In the genomic region with DNA sequence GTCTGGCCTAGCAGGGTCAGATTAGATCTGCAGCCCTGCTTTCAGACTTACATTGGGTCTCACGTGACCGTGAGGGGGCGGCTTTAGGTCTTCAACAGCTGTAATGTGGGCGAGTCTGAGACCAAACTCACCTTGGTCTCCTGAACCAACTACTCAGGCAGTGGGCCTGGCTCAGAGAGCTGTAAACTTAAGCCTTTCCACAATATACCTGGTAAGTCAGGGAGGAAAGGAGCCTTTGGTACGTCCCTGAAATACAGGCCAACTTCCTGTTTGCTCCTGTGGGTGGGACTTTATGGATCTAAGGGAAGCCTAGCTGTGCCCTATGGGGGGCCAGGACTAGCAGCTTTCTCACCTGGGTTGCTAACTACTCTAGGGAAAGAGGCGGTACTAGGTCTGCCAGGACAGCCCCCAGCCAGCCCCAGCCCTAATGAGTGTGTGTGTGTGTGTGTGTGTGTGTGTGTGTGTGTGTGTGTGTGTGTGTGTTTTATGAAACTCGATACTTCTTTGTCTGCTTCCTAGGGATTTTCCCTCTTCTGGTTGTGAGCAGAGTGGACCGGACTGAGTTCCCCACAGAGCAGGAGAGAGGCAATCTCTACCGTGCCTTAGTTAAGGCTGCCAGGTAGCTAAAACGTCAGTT, we compare ENCODE assay signal across 8 mouse cellular contexts. TPM values are rescaled to one million over a fixed set of nuclear protein-coding genes. Genes with fewer than 3 reads are reported as not detected.
DNase-seq lines count a peak whose midpoint lies in the region; ATAC-seq and TF ChIP-seq lines count a peak whose summit lies in the region.

A gene (plus strand): TSS at position 80 of the 637 bp plus-strand sequence.

- 13% methylated on average over 10 of the region's 10 CpGs for WGBS in forebrain, postnatal 0 days
- 17% methylated on average over 10 of the region's 10 CpGs for WGBS in hindbrain, embryonic 14.5 days
- 3% methylated on average over 10 of the region's 10 CpGs for WGBS in limb, embryonic 10.5 days
- 18% methylated on average over 10 of the region's 10 CpGs for WGBS in midbrain, postnatal 0 days

- H3K4me3 ChIP-seq in forebrain, postnatal 0 days (ENCODE audit: low read depth, low read length): peak within 1 kb of the TSS; percentile 76
- H3K4me3 ChIP-seq in hindbrain, embryonic 14.5 days (replicated peaks; ENCODE audit: low read length): peak within 1 kb of the TSS; percentile 29
- peak within 1 kb of the TSS; percentile 76 for H3K4me3 ChIP-seq in limb, embryonic 10.5 days
- peak within 1 kb of the TSS; percentile 72; the same call in 1 of the 2 replicates for H3K4me3 ChIP-seq in midbrain, postnatal 0 days (ENCODE audit: low read depth, low read length)

- TF ChIP-seq CTCF in forebrain, postnatal 0 days (IDR thresholded peaks at IDR 0.05; ENCODE audit: low read depth): no peak
- TF ChIP-seq CTCF in midbrain, postnatal 0 days (IDR thresholded peaks at IDR 0.05): no peak

- H3K4me2 ChIP-seq in forebrain, postnatal 0 days (ENCODE audit: low read depth): peak within 1 kb of the TSS; percentile 64
- H3K4me2 ChIP-seq in hindbrain, embryonic 14.5 days (replicated peaks): peak within 1 kb of the TSS; percentile 74
- peak within 1 kb of the TSS; percentile 88 for H3K4me2 ChIP-seq in midbrain, postnatal 0 days (ENCODE audit: low read depth, low read length, poor library complexity, severe bottlenecking)

- H3K9me3 ChIP-seq in forebrain, postnatal 0 days (ENCODE audit: low read length): no peaks in the 10 kb centered on the region
- H3K9me3 ChIP-seq in hindbrain, embryonic 14.5 days (ENCODE audit: control insufficient read depth, low read length): no peaks in the 10 kb centered on the region
- no peaks in the 10 kb centered on the region for H3K9me3 ChIP-seq in limb, embryonic 10.5 days (replicated peaks)
- H3K9me3 ChIP-seq in midbrain, postnatal 0 days (ENCODE audit: low read length): no peaks in the 10 kb centered on the region

- ATAC-seq in activated CD4-positive, CD25-positive, alpha-beta regulatory T cell, adult 4 months: peak; percentile 19
- ATAC-seq in forebrain, postnatal 0 days: no peak
- ATAC-seq in hindbrain, embryonic 14.5 days (ENCODE audit: low FRiP score): no peak
- no peak for ATAC-seq in midbrain, postnatal 0 days (ENCODE audit: low FRiP score)

- no peak within 1 kb of the TSS for H3K27ac ChIP-seq in forebrain, postnatal 0 days (ENCODE audit: low read depth, low read length)
- no peak within 1 kb of the TSS for H3K27ac ChIP-seq in hindbrain, embryonic 14.5 days
- peak within 1 kb of the TSS; percentile 92 for H3K27ac ChIP-seq in limb, embryonic 10.5 days
- no peak within 1 kb of the TSS for H3K27ac ChIP-seq in midbrain, postnatal 0 days (ENCODE audit: low read depth, low read length)

- H3K4me1 ChIP-seq in forebrain, postnatal 0 days (ENCODE audit: insufficient read depth): peaks cover 22% of the 10 kb centered on the region
- peaks cover 28% of the 10 kb centered on the region for H3K4me1 ChIP-seq in hindbrain, embryonic 14.5 days (replicated peaks; ENCODE audit: control insufficient read depth, insufficient read depth, low read length)
- H3K4me1 ChIP-seq in limb, embryonic 10.5 days: peaks cover 64% of the 10 kb centered on the region
- H3K4me1 ChIP-seq in midbrain, postnatal 0 days (ENCODE audit: insufficient read depth, low read length): peaks cover 15% of the 10 kb centered on the region

- DNase-seq in cerebellum, adult 11-12 months: peak; percentile 61
- DNase-seq in cerebellum, adult 8-10 months: no peak
- DNase-seq in forebrain, postnatal 0 days: no peak
- no peak for DNase-seq in hindbrain, embryonic 14.5 days (ENCODE audit: low spot score)
- DNase-seq in limb, embryonic 10.5 days (ENCODE audit: low spot score): peak; percentile 73
- no peak for DNase-seq in midbrain, postnatal 0 days (ENCODE audit: low spot score)
- no peak for DNase-seq in adipocyte (ENCODE audit: low spot score)

- peaks cover 20% of the 10 kb centered on the region for H3K36me3 ChIP-seq in forebrain, postnatal 0 days (ENCODE audit: insufficient read depth)
- H3K36me3 ChIP-seq in hindbrain, embryonic 14.5 days (replicated peaks; ENCODE audit: control insufficient read depth, insufficient read depth): peaks cover 22% of the 10 kb centered on the region
- peaks cover 30% of the 10 kb centered on the region for H3K36me3 ChIP-seq in limb, embryonic 10.5 days
- peaks cover 14% of the 10 kb centered on the region for H3K36me3 ChIP-seq in midbrain, postnatal 0 days (ENCODE audit: insufficient read depth, low read length)

- peaks cover 4% of the 10 kb centered on the region; the same call in 1 of the 2 replicates for H3K27me3 ChIP-seq in forebrain, postnatal 0 days (ENCODE audit: insufficient read depth, low read length)
- H3K27me3 ChIP-seq in hindbrain, embryonic 14.5 days (ENCODE audit: control insufficient read depth, insufficient read depth, low read length): no peaks in the 10 kb centered on the region
- no peaks in the 10 kb centered on the region for H3K27me3 ChIP-seq in limb, embryonic 10.5 days (ENCODE audit: low read depth, poor library complexity, severe bottlenecking)
- no peaks in the 10 kb centered on the region for H3K27me3 ChIP-seq in midbrain, postnatal 0 days (ENCODE audit: insufficient read depth, low read length)

- peak within 1 kb of the TSS; percentile 39 for H3K9ac ChIP-seq in forebrain, postnatal 0 days
- peak within 1 kb of the TSS; percentile 48; the same call in 1 of the 2 replicates for H3K9ac ChIP-seq in hindbrain, embryonic 14.5 days
- no peak within 1 kb of the TSS for H3K9ac ChIP-seq in midbrain, postnatal 0 days (replicated peaks; ENCODE audit: low read length, poor library complexity, severe bottlenecking)

RNA-seq across cellular contexts. Expression of the gene that starts here (rescaled TPM):
- polyA plus RNA-seq in activated CD4-positive, CD25-positive, alpha-beta regulatory T cell, adult 4 months (2017; shearing (Covaris generic)): 1 to 10 TPM in 1 of 2 experiments, under 1 TPM in 1; 0.78 to 1.8 TPM
- 26.6 and 29.3 TPM in 2 replicates for total RNA-seq in forebrain, postnatal 0 days (2014; rRNA removed)
- polyA plus RNA-seq in forebrain, postnatal 0 days (2015; fragmentation: Nextera tagmentation; extraction: Ambion mirVana): 14.6 and 15.0 TPM in 2 replicates
- polyA plus RNA-seq in hindbrain, embryonic 14.5 days (2014; fragmentation: Nextera tagmentation; extraction: Ambion mirVana): 18.8 and 20.1 TPM in 2 replicates
- polyA plus RNA-seq in limb, embryonic 10.5 days (2016; fragmentation: Nextera tagmentation; extraction: Ambion mirVana): 87.5 and 90.8 TPM in 2 replicates
- total RNA-seq in midbrain, postnatal 0 days (2014; rRNA removed): 32.8 and 40.4 TPM in 2 replicates
- 12.9 TPM in 2 replicates for polyA plus RNA-seq in midbrain, postnatal 0 days (2015; fragmentation: Nextera tagmentation; extraction: Ambion mirVana)

Comparison
In these comparisons a context has a peak if more than half of its experiments do, and no peak if none do; other contexts are left out.
1. DNase-seq: peak in cerebellum, adult 11-12 months (single experiment) and limb, embryonic 10.5 days (single experiment); none in cerebellum, adult 8-10 months (single experiment), forebrain, postnatal 0 days (single experiment), hindbrain, embryonic 14.5 days (single experiment), midbrain, postnatal 0 days (single experiment) and adipocyte (single experiment).
2. Peak in every context shown above with its lines, with median percentiles within 50 percentile points of each other: H3K4me2 ChIP-seq and H3K4me3 ChIP-seq.